Mouse (Mus musculus) limb, embryonic 13.5 days (tissue): ENCODE measurements around the gene Col13a1. TPM values are rescaled to one million over a fixed set of nuclear protein-coding genes. Genes with fewer than 3 reads are reported as not detected.

Source experiments
- ATAC-seq: fragments of 200-750 bp; cut with Nextera tagmentation; 2 replicates; pipeline ENCODE4 v1.8.0; 2017; ENCODE audit warnings: low read depth, moderate number of reproducible peaks, moderate TSS enrichment; ENCODE audit not compliant: low FRiP score
- H3K27ac ChIP-seq: fragments of 300-500 bp; sonication (generic); 2 replicates; pipeline ENCODE4 v1.5.1; 2015; ENCODE audit warnings: inconsistent platforms, mild to moderate bottlenecking, moderate library complexity
- H3K27me3 ChIP-seq: fragments of 300-500 bp; sonication (generic); 2 replicates; pipeline ENCODE4 v1.6.1; 2015; ENCODE audit warnings: mild to moderate bottlenecking, inconsistent platforms
- H3K36me3 ChIP-seq: fragments of 300-500 bp; sonication (generic); 2 replicates; pipeline ENCODE4 v1.6.1; 2015; ENCODE audit warnings: inconsistent platforms, mild to moderate bottlenecking, moderate library complexity
- H3K4me1 ChIP-seq: fragments of 300-500 bp; sonication (generic); 2 replicates; pipeline ENCODE4 v1.6.1; 2015; ENCODE audit warnings: inconsistent platforms
- H3K4me2 ChIP-seq: fragments of 300-500 bp; sonication (generic); replicated peaks from 2 replicates; pipeline ENCODE4 v1.6.1; 2015; ENCODE audit warnings: inconsistent platforms, mild to moderate bottlenecking, moderate library complexity
- H3K4me3 ChIP-seq: fragments of 300-500 bp; sonication (generic); 2 replicates; pipeline ENCODE4 v1.5.1; 2015; ENCODE audit warnings: moderate library complexity, mild to moderate bottlenecking, inconsistent platforms
- H3K9ac ChIP-seq: fragments of 300-500 bp; sonication (generic); 2 replicates; pipeline ENCODE4 v1.6.1; 2015; ENCODE audit warnings: mild to moderate bottlenecking, inconsistent platforms
- H3K9me3 ChIP-seq: fragments of 300-500 bp; sonication (generic); 2 replicates; pipeline ENCODE4 v1.6.1; 2016; ENCODE audit warnings: inconsistent platforms
- WGBS: fragments of 180-500 bp; shearing (Covaris S2); methylation state at CpG from one replicate; pipeline ENCODE4 v1.1.7; 2015; 5-methylcytosine and 5-hydroxymethylcytosine counted together
- polyA plus RNA-seq: library from polyadenylated mRNA; unstranded; fragments of >200 nt; fragmentation: Nextera tagmentation; extraction: Ambion mirVana; gene quantifications from 2 replicates; pipeline ENCODE4 v1.2.1, GENCODE M21; 2015

Gene Col13a1
- polyA plus RNA-seq, 1 experiment from 2014 or later: 4.6 TPM

GRCm38 (mm10) chr10:61823731-61824115, 155.2 kb downstream of the Col13a1 start:
- ATAC-seq: no peak
- Histone ChIP-seq H3K9me3 (no peaks in the 10 kb centered on the region), H3K4me3 (no peak overlapping the region), H3K9ac (no peak overlapping the region), H3K4me2 (no peak overlapping the region), H3K4me1 (peaks cover 57% of the 10 kb centered on the region), H3K27me3 (no peaks in the 10 kb centered on the region), H3K27ac (no peak overlapping the region), H3K36me3 (no peaks in the 10 kb centered on the region)
- 14% methylated on average over 4 of the region's 4 CpGs for WGBS

GRCm38 (mm10) chr10:61822968-61823730, 155.8 kb downstream of the Col13a1 start:
- H3K4me2 ChIP-seq: no peak overlapping the region
- 30% methylated on average over 7 of the region's 7 CpGs for WGBS
- H3K9ac ChIP-seq: no peak overlapping the region
- no peaks in the 10 kb centered on the region for H3K36me3 ChIP-seq
- peaks cover 51% of the 10 kb centered on the region for H3K4me1 ChIP-seq
- H3K27me3 ChIP-seq: no peaks in the 10 kb centered on the region
- H3K9me3 ChIP-seq: no peaks in the 10 kb centered on the region
- H3K4me3 ChIP-seq: no peak overlapping the region
- no peak for ATAC-seq
- no peak overlapping the region for H3K27ac ChIP-seq

- Histone ChIP-seq H3K4me3 (no peak overlapping the region), H3K4me1 (peaks cover 22% of the 10 kb centered on the region), H3K27me3 (no peaks in the 10 kb centered on the region), H3K4me2 (no peak overlapping the region), H3K27ac (no peak overlapping the region), H3K9me3 (no peaks in the 10 kb centered on the region), H3K36me3 (no peaks in the 10 kb centered on the region), H3K9ac (no peak overlapping the region)
- WGBS: 54% methylated on average over 9 of the region's 9 CpGs
- ATAC-seq: no peak
These were observed 158.9 kb downstream of the Col13a1 start for GRCm38 (mm10) chr10:61820050-61820449.

GRCm38 (mm10) chr10:61811987-61812386, 166.9 kb downstream of the Col13a1 start:
- Histone ChIP-seq H3K27ac (peak overlapping the region; percentile 81), H3K4me1 (peaks cover 7% of the 10 kb centered on the region), H3K27me3 (no peaks in the 10 kb centered on the region), H3K4me2 (no peak overlapping the region), H3K36me3 (no peaks in the 10 kb centered on the region), H3K9ac (no peak overlapping the region), H3K9me3 (no peaks in the 10 kb centered on the region), H3K4me3 (no peak overlapping the region)
- WGBS: 26% methylated on average over 5 of the region's 5 CpGs
- peak; percentile 66 for ATAC-seq

GRCm38 (mm10) chr10:61798133-61798576, 180.8 kb downstream of the Col13a1 start:
- no peak for ATAC-seq
- WGBS: 77% methylated on average over 15 of the region's 15 CpGs
- Histone ChIP-seq H3K4me3 (no peak overlapping the region), H3K27me3 (0 out of 2 replicates have a peak, but pooled peaks cover 2% of the 10 kb centered on the region), H3K9me3 (peaks cover 6% of the 10 kb centered on the region; the same call in 1 of the 2 replicates), H3K36me3 (no peaks in the 10 kb centered on the region), H3K27ac (no peak overlapping the region), H3K9ac (no peak overlapping the region), H3K4me1 (peaks cover 5% of the 10 kb centered on the region), H3K4me2 (no peak overlapping the region)

GRCm38 (mm10) chr10:61795458-61795857, 183.4 kb downstream of the Col13a1 start:
- peaks cover 5% of the 10 kb centered on the region for H3K4me1 ChIP-seq
- no peak overlapping the region for H3K4me2 ChIP-seq
- no peaks in the 10 kb centered on the region for H3K27me3 ChIP-seq
- WGBS: 35% methylated on average over 8 of the region's 8 CpGs
- H3K4me3 ChIP-seq: no peak overlapping the region
- ATAC-seq: no peak
- H3K27ac ChIP-seq: no peak overlapping the region
- H3K9ac ChIP-seq: no peak overlapping the region
- no peaks in the 10 kb centered on the region for H3K36me3 ChIP-seq
- H3K9me3 ChIP-seq: peaks cover 3% of the 10 kb centered on the region; the same call in 1 of the 2 replicates

- H3K27me3 ChIP-seq: no peaks in the 10 kb centered on the region
- no peak overlapping the region for H3K9ac ChIP-seq
- H3K4me2 ChIP-seq: no peak overlapping the region
- no peak overlapping the region for H3K4me3 ChIP-seq
- 35% methylated on average over 10 of the region's 10 CpGs for WGBS
- H3K4me1 ChIP-seq: peaks cover 5% of the 10 kb centered on the region
- H3K36me3 ChIP-seq: no peaks in the 10 kb centered on the region
- no peaks in the 10 kb centered on the region for H3K9me3 ChIP-seq
- no peak overlapping the region for H3K27ac ChIP-seq
- ATAC-seq: no peak
These were observed 183.9 kb downstream of the Col13a1 start for GRCm38 (mm10) chr10:61794971-61795370.

- no peak overlapping the region for H3K9ac ChIP-seq
- no peak overlapping the region for H3K4me3 ChIP-seq
These were observed 185.9 kb downstream of the Col13a1 start for GRCm38 (mm10) chr10:61793015-61793414.

GRCm38 (mm10) chr10:61788499-61788898, 190.4 kb downstream of the Col13a1 start:
- Histone ChIP-seq H3K9ac (no peak overlapping the region), H3K27me3 (no peaks in the 10 kb centered on the region), H3K4me2 (no peak overlapping the region), H3K9me3 (no peaks in the 10 kb centered on the region), H3K36me3 (no peaks in the 10 kb centered on the region), H3K27ac (no peak overlapping the region), H3K4me1 (peaks cover 8% of the 10 kb centered on the region), H3K4me3 (no peak overlapping the region)
- WGBS: 87% methylated on average over 5 of the region's 5 CpGs
- no peak for ATAC-seq

More at GRCm38 (mm10) chr10:61793015-61793414, 185.9 kb downstream of the Col13a1 start:
- Histone ChIP-seq H3K36me3 (no peaks in the 10 kb centered on the region), H3K27ac (no peak overlapping the region), H3K27me3 (no peaks in the 10 kb centered on the region), H3K4me2 (no peak overlapping the region), H3K9me3 (no peaks in the 10 kb centered on the region), H3K4me1 (peaks cover 5% of the 10 kb centered on the region)
- ATAC-seq: no peak
- 44% methylated on average over 8 of the region's 8 CpGs for WGBS

Other genes with a start within 250 kb of the Col13a1 start
- 266 and 267 TPM in 2 replicates for gene H2afy2, start 195.0 kb downstream of the Col13a1 start, polyA plus RNA-seq
- 0.23 TPM in 1 of 2 replicates, not detected in the other for gene Neurog3, start 154.0 kb upstream of the Col13a1 start, polyA plus RNA-seq
- 16.2 and 18.1 TPM in 2 replicates for gene Fam241b, start 164.8 kb upstream of the Col13a1 start, polyA plus RNA-seq